Mouse (Mus musculus): ENCODE measurements around the gene Gin1. TPM values are rescaled to one million over a fixed set of nuclear protein-coding genes. Genes with fewer than 3 reads are reported as not detected.
A peak's percentile ranks its signal among the peaks of the same experiment; 100 is the strongest.
"Not testable (repeated sequence)": the region's sequence is repeated elsewhere in the genome, so short reads cannot be mapped to it uniquely, and the experiment has no call there.

Gene Gin1
- polyA plus RNA-seq (2015; fragmentation: Nextera tagmentation; extraction: Ambion mirVana) = 14.6 and 16.4 TPM in 2 replicates

- H3K4me1 ChIP-seq = peaks cover 31% of the 10 kb centered on the region
- no peaks in the 10 kb centered on the region for H3K9me3 ChIP-seq
- peak within 1 kb of the TSS; percentile 92 for H3K27ac ChIP-seq
- H3K4me3 ChIP-seq = peak within 1 kb of the TSS; percentile 83
- ATAC-seq (replicated peaks) = peak; percentile 99
- peak within 1 kb of the TSS; percentile 76 for H3K9ac ChIP-seq
- H3K4me2 ChIP-seq = peak within 1 kb of the TSS; percentile 63
- no peaks in the 10 kb centered on the region for H3K36me3 ChIP-seq (replicated peaks)
- under 1% methylated on average over 66 of the region's 66 CpGs for WGBS
- H3K27me3 ChIP-seq (replicated peaks) = 0 out of 2 replicates have a peak, but pooled peaks cover 3% of the 10 kb centered on the region
Measured at GRCm38 (mm10) chr1:97769904-97770753, at the start of gene Gin1, which contains the start of gene Ppip5k2. Gene Gin1 (plus strand): TSS chr1:97770172. Gene Ppip5k2 (minus strand): TSS chr1:97770411.

DNA sequence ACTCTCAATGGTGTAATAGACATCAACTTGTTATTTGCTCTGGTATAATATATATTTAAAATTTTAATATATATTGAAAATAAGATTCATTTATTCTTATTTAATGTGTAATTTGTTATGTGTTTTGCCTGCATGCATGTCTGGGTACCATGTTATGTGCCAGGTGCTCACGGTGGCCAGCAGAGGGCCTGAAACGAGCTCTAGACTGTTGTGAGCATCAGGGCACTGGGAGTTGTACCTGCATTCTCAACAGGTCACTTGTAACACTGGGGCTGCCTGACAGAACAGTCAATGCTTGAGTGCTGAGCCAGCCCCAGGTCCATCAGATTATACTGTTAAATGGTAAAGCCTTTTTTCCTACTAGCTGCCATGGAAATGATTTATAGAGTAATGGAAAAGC lies 43.2 kb upstream of the Gin1 start:
- Histone ChIP-seq H3K4me1 (no peaks in the 10 kb centered on the region), H3K36me3 (replicated peaks) (peaks cover 12% of the 10 kb centered on the region)
- 73% methylated on average over 2 of the region's 2 CpGs for WGBS

DNA sequence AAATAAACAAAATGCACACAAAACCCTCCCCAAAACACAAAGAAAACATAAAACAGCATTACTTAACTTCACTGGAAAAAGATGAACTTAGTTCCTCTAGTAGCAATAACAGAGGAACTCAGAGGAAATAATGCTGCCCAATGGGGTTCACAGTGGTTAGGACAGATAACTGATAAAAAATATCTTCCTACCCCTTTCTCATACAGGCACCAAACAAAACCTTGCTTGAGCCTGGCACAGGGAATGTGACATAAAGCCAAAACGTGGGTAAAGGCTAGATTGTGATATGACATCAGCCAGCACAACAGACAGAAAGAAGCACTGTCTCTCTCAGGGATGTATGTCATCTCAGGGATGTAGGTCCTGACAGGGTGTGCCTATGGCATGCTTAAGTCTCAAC lies 40.6 kb upstream of the Gin1 start:
- Histone ChIP-seq H3K36me3 (replicated peaks) (peaks cover 19% of the 10 kb centered on the region), H3K27me3 (replicated peaks) (no peaks in the 10 kb centered on the region), H3K4me3 (no peak overlapping the region), H3K4me2 (no peak overlapping the region), H3K4me1 (no peaks in the 10 kb centered on the region), H3K9ac (no peak overlapping the region), H3K27ac (no peak overlapping the region), H3K9me3 (no peaks in the 10 kb centered on the region)
- 85% methylated on average over 1 of the region's 1 CpGs for WGBS
- ATAC-seq (replicated peaks) = no peak

More for the DNA sequence above, 43.2 kb upstream of the Gin1 start:
- Histone ChIP-seq H3K27me3 (replicated peaks) (no peaks in the 10 kb centered on the region), H3K9ac (no peak overlapping the region), H3K9me3 (no peaks in the 10 kb centered on the region), H3K4me2 (no peak overlapping the region), H3K4me3 (no peak overlapping the region), H3K27ac (no peak overlapping the region)
- no peak for ATAC-seq (replicated peaks)

- WGBS = 97% methylated on average over 1 of the region's 1 CpGs
- Histone ChIP-seq H3K27me3 (replicated peaks) (no peaks in the 10 kb centered on the region), H3K27ac (no peak overlapping the region), H3K4me2 (no peak overlapping the region), H3K9ac (no peak overlapping the region), H3K4me1 (no peaks in the 10 kb centered on the region), H3K9me3 (no peaks in the 10 kb centered on the region), H3K36me3 (replicated peaks) (peaks cover 42% of the 10 kb centered on the region), H3K4me3 (no peak overlapping the region)
- ATAC-seq (replicated peaks) = no peak
Measured at GRCm38 (mm10) chr1:97743063-97743462, 26.9 kb upstream of the Gin1 start.

DNA sequence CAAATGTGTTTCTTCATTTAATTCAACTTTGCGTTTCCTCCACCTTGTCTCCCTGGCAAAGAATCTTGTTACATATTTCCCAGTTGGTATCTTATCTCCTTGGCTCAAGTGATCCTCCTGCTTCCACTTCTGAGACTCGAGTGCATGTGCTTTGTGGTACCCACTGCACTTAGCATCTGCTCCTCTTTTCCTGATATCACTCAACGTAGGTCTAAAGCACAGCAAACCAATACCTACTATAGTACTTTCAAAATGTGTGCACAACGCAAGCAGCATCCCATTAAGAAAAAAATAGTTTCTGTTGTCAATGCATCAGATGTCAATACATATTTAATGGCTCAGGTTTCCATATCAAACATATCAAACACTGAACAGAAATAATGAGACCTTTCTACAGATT lies 24.3 kb upstream of the Gin1 start:
- WGBS = 90% methylated on average over 4 of the region's 4 CpGs
- H3K27ac ChIP-seq = no peak overlapping the region
- H3K9ac ChIP-seq = no peak overlapping the region
- H3K4me3 ChIP-seq = no peak overlapping the region
- H3K9me3 ChIP-seq = no peaks in the 10 kb centered on the region
- H3K27me3 ChIP-seq (replicated peaks) = no peaks in the 10 kb centered on the region
- H3K4me2 ChIP-seq = no peak overlapping the region
- H3K36me3 ChIP-seq (replicated peaks) = peaks cover 40% of the 10 kb centered on the region
- H3K4me1 ChIP-seq = no peaks in the 10 kb centered on the region
- no peak for ATAC-seq (replicated peaks)

- H3K4me1 ChIP-seq = no peaks in the 10 kb centered on the region
- H3K27ac ChIP-seq = no peak overlapping the region
- H3K27me3 ChIP-seq (replicated peaks) = no peaks in the 10 kb centered on the region
- H3K9ac ChIP-seq = no peak overlapping the region
- no peak overlapping the region for H3K4me3 ChIP-seq
- peaks cover 38% of the 10 kb centered on the region for H3K36me3 ChIP-seq (replicated peaks)
- no peak overlapping the region for H3K4me2 ChIP-seq
- WGBS = 96% methylated on average over 7 of the region's 7 CpGs
- no peak for ATAC-seq (replicated peaks)
- no peaks in the 10 kb centered on the region for H3K9me3 ChIP-seq
Measured at GRCm38 (mm10) chr1:97746261-97746660, 23.7 kb upstream of the Gin1 start.

GRCm38 (mm10) chr1:97748163-97748562 lies 21.8 kb upstream of the Gin1 start:
- peaks cover 39% of the 10 kb centered on the region for H3K36me3 ChIP-seq (replicated peaks)
- H3K9ac ChIP-seq = no peak overlapping the region
- no peak overlapping the region for H3K27ac ChIP-seq
- H3K4me2 ChIP-seq = no peak overlapping the region
- no peak for ATAC-seq (replicated peaks)
- no peak overlapping the region for H3K4me3 ChIP-seq
- H3K27me3 ChIP-seq (replicated peaks) = no peaks in the 10 kb centered on the region
- no peaks in the 10 kb centered on the region for H3K4me1 ChIP-seq
- 93% methylated on average over 3 of the region's 3 CpGs for WGBS
- no peaks in the 10 kb centered on the region for H3K9me3 ChIP-seq

DNA sequence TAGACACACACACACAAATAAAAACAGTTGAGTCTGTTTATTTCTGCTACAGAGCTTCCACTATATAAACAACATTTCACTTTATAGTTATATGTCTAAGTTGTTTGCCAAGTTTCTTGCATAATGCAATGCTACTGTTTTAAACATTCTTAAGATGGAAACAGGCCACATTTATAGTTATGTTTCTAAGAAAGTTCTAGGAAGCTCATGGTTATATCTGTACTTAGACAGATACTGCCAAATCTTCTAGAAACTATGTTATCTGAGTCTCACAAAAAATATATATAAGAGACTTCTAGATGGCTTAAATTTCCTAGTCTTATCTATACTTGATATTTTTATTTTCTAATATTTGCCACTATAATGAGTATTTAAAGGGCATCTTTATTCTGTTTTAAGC lies 16.8 kb upstream of the Gin1 start:
- Histone ChIP-seq H3K9ac (no peak overlapping the region), H3K27me3 (replicated peaks) (no peaks in the 10 kb centered on the region), H3K4me3 (no peak overlapping the region), H3K4me1 (no peaks in the 10 kb centered on the region), H3K9me3 (no peaks in the 10 kb centered on the region), H3K36me3 (replicated peaks) (peaks cover 18% of the 10 kb centered on the region), H3K27ac (no peak overlapping the region), H3K4me2 (no peak overlapping the region)
- ATAC-seq (replicated peaks) = no peak

GRCm38 (mm10) chr1:97754392-97754791 lies 15.6 kb upstream of the Gin1 start:
- no peak for ATAC-seq (replicated peaks)
- no peaks in the 10 kb centered on the region for H3K4me1 ChIP-seq
- 70% methylated on average over 4 of the region's 4 CpGs for WGBS
- no peak overlapping the region for H3K4me3 ChIP-seq
- H3K27ac ChIP-seq = no peak overlapping the region
- H3K9me3 ChIP-seq = no peaks in the 10 kb centered on the region
- H3K27me3 ChIP-seq (replicated peaks) = no peaks in the 10 kb centered on the region
- H3K9ac ChIP-seq = no peak overlapping the region
- H3K4me2 ChIP-seq = no peak overlapping the region
- H3K36me3 ChIP-seq (replicated peaks) = peaks cover 13% of the 10 kb centered on the region

- Histone ChIP-seq H3K36me3 (replicated peaks) (no peaks in the 10 kb centered on the region), H3K27ac (no peak overlapping the region), H3K9me3 (no peaks in the 10 kb centered on the region), H3K4me3 (no peak overlapping the region), H3K27me3 (replicated peaks) (no peaks in the 10 kb centered on the region), H3K9ac (no peak overlapping the region), H3K4me2 (no peak overlapping the region), H3K4me1 (no peaks in the 10 kb centered on the region)
- ATAC-seq (replicated peaks) = no peak
Measured at GRCm38 (mm10) chr1:97759841-97760240, 10.1 kb upstream of the Gin1 start.

GRCm38 (mm10) chr1:97760598-97760997 lies 9.4 kb upstream of the Gin1 start:
- WGBS = 84% methylated on average over 7 of the region's 7 CpGs
- no peaks in the 10 kb centered on the region for H3K27me3 ChIP-seq (replicated peaks)
- no peak overlapping the region for H3K4me2 ChIP-seq
- H3K9ac ChIP-seq = no peak overlapping the region
- H3K4me1 ChIP-seq = peaks cover 6% of the 10 kb centered on the region
- no peak for ATAC-seq (replicated peaks)
- H3K36me3 ChIP-seq (replicated peaks) = no peaks in the 10 kb centered on the region
- no peak overlapping the region for H3K27ac ChIP-seq
- H3K4me3 ChIP-seq = no peak overlapping the region
- H3K9me3 ChIP-seq = no peaks in the 10 kb centered on the region

- Histone ChIP-seq H3K27me3 (replicated peaks) (no peaks in the 10 kb centered on the region), H3K4me1 (peaks cover 12% of the 10 kb centered on the region), H3K9me3 (no peaks in the 10 kb centered on the region), H3K36me3 (replicated peaks) (no peaks in the 10 kb centered on the region), H3K27ac (no peak overlapping the region), H3K4me2 (no peak overlapping the region), H3K4me3 (no peak overlapping the region), H3K9ac (no peak overlapping the region)
- no peak for ATAC-seq (replicated peaks)
- WGBS = 82% methylated on average over 6 of the region's 6 CpGs
Measured at GRCm38 (mm10) chr1:97761477-97761876, 8.5 kb upstream of the Gin1 start.

DNA sequence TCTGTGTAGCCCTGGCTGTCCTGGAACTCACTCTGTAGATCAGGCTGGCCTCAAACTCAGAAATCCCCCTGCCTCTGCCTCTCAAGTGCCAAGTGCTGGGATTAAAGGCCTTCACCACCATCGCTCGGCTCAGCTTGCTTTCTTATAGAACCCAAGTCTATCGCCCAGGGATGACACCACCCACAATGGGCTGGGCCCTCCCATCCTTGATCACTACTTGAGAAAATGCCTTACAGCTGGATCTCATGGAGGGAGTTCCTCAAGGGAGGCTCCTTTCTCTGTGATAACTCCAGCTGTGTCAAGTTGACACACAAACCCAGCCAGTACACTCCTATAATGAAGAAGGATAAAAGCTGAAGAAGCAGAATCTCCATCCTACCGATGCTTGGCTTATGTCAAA lies 4.3 kb upstream of the Gin1 start:
- not testable (repeated sequence) for H3K9ac ChIP-seq
- 85% methylated on average over 4 of the region's 4 CpGs for WGBS
- peaks cover 30% of the 10 kb centered on the region for H3K4me1 ChIP-seq

More for the DNA sequence above, 4.3 kb upstream of the Gin1 start:
- H3K36me3 ChIP-seq (replicated peaks); H3K27me3 ChIP-seq (replicated peaks); H3K4me3 ChIP-seq; H3K27ac ChIP-seq; H3K4me2 ChIP-seq; H3K9me3 ChIP-seq; ATAC-seq (replicated peaks): not testable (repeated sequence)
